Mouse (Mus musculus): ENCODE measurements at regions not wholly inside any gene's neighbourhood (a gene's known extent, or its start where the extent isn't known, plus 50 kb on each side); places are given as distances from the start of the nearest gene placed in this dataset.

- peak; percentile 66 for TF ChIP-seq CTCF (IDR thresholded peaks at IDR 0.05; ENCODE audit: low read depth)
- no peak for TF ChIP-seq EP300 (IDR thresholded peaks at IDR 0.05; ENCODE audit: low read depth)
These were observed 182.3 kb upstream of the Spdye4c start for GRCm38 (mm10) chr2:128408718-128409117.
